Mouse (Mus musculus): ENCODE results near the gene Cfap20. TPM values are rescaled to one million over a fixed set of nuclear protein-coding genes. Genes with fewer than 3 reads are reported as not detected.

The Cfap20 gene
- total and polyA plus RNA-seq, 3 experiments = 56.2 to 281 (median 77.7) TPM

- H3K36me3 ChIP-seq (ENCODE audit: control insufficient read depth in 1 of 2, insufficient read depth in 2 of 2, low read length in 2 of 2) = no peaks in the 10 kb centered on the region
- no peaks in the 10 kb centered on the region for H3K9me3 ChIP-seq (replicated peaks; ENCODE audit: insufficient read depth, low read length)
- peaks cover 0 to 2% of the 10 kb centered on the region in 2 experiments; a peak in 2 of 4 replicates for H3K27me3 ChIP-seq (ENCODE audit: control insufficient read depth in 1 of 2, insufficient read depth in 2 of 2, low read length in 2 of 2)
- no peak overlapping the region for H3K27ac ChIP-seq (ENCODE audit: control insufficient read depth, low read depth, low read length)
- TF ChIP-seq TBP (IDR thresholded peaks at IDR 0.05; ENCODE audit: low read depth, low read length) = no peak
- TF ChIP-seq CTCF (IDR thresholded peaks at IDR 0.05 in 2 of 3, conservative IDR thresholded peaks at IDR 0.05 in 1 of 3; ENCODE audit: control insufficient read depth in 1 of 3, insufficient read depth in 1 of 3, low read depth in 2 of 3, low read length in 3 of 3, poor library complexity in 1 of 3, severe bottlenecking in 1 of 3) = no peak
- no peak for TF ChIP-seq ZNF384 (IDR thresholded peaks at IDR 0.05; ENCODE audit: low read depth, low read length)
- no peak for TF ChIP-seq POLR2AphosphoS5 (IDR thresholded peaks at IDR 0.05; ENCODE audit: borderline replicate concordance, low read depth, low read length)
- TF ChIP-seq POLR2A (IDR thresholded peaks at IDR 0.05; ENCODE audit: control insufficient read depth in 1 of 2, insufficient read depth in 1 of 2, low read depth in 1 of 2, low read length in 2 of 2, poor library complexity in 1 of 2) = no peak
- no peak for TF ChIP-seq SMC3 (IDR thresholded peaks at IDR 0.05; ENCODE audit: low read depth, low read length)
- TF ChIP-seq GABPA (IDR thresholded peaks at IDR 0.05; ENCODE audit: low read depth, low read length) = no peak
- TF ChIP-seq E2F4 (IDR thresholded peaks at IDR 0.05; ENCODE audit: borderline replicate concordance, low read depth, low read length) = no peak
- TF ChIP-seq JUND (IDR thresholded peaks at IDR 0.05; ENCODE audit: low read depth, low read length) = no peak
- no peak for TF ChIP-seq MAFK (IDR thresholded peaks at IDR 0.05; ENCODE audit: borderline replicate concordance, low read depth, low read length)
- no peak for TF ChIP-seq BHLHE40 (IDR thresholded peaks at IDR 0.05; ENCODE audit: borderline replicate concordance, low read depth, low read length)
- TF ChIP-seq USF2 (IDR thresholded peaks at IDR 0.05; ENCODE audit: borderline replicate concordance in 1 of 2, insufficient read depth in 1 of 2, low read depth in 1 of 2, low read length in 2 of 2) = no peak
- no peak for TF ChIP-seq TAL1 (IDR thresholded peaks at IDR 0.05; ENCODE audit: low read length)
- TF ChIP-seq ELF1 (IDR thresholded peaks at IDR 0.05; ENCODE audit: low read depth, low read length) = no peak
- TF ChIP-seq HCFC1 (IDR thresholded peaks at IDR 0.05; ENCODE audit: low read depth, low read length) = no peak
- no peak for TF ChIP-seq NELFE (IDR thresholded peaks at IDR 0.05; ENCODE audit: low read depth, low read length)
- no peak overlapping the region for H3K9ac ChIP-seq (ENCODE audit: control insufficient read depth, low read depth, low read length, poor library complexity, severe bottlenecking)
- no peak overlapping the region for H3K4me3 ChIP-seq (ENCODE audit: control insufficient read depth in 1 of 2, insufficient read depth in 1 of 2, low read depth in 2 of 2, low read length in 2 of 2)
- no peak for DNase-seq (ENCODE audit: low read depth, low spot score)
- no peaks in the 10 kb centered on the region for H3K79me2 ChIP-seq (ENCODE audit: control insufficient read depth, insufficient read depth, low read length, poor library complexity)
- no peaks in the 10 kb centered on the region for H3K4me1 ChIP-seq (ENCODE audit: control insufficient read depth in 1 of 2, insufficient read depth in 2 of 2, low read length in 2 of 2)
Observed at GRCm38 (mm10) chr8:95375374-95375930, 59.2 kb downstream of the Cfap20 start.

DNA sequence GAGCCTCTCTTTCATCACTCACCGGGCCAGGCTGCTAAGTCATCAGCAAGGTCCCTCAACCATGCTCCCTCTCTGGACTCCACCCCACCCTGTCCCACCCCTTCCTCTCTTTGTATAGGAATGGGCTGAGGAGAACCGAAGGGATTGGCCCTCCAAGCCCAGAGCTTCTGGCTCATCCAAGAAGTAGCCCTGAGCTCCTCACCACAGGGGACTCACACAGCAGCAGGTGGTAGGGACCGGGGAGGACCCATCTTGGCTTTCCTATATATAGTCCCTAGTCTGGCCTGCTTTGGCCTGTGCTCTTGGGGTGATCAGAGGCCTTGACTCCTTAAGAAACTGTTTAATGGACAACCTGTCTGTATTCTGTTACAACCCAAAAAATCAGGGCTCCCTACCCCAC lies 60.2 kb downstream of the Cfap20 start:
- DNase-seq (ENCODE audit: low read depth, low spot score) = no peak
- Histone ChIP-seq H3K4me3 (ENCODE audit: control insufficient read depth in 1 of 2, insufficient read depth in 1 of 2, low read depth in 2 of 2, low read length in 2 of 2) (no peak overlapping the region), H3K36me3 (ENCODE audit: control insufficient read depth in 1 of 2, insufficient read depth in 2 of 2, low read length in 2 of 2) (no peaks in the 10 kb centered on the region), H3K9me3 (replicated peaks; ENCODE audit: insufficient read depth, low read length) (no peaks in the 10 kb centered on the region), H3K27me3 (ENCODE audit: control insufficient read depth in 1 of 2, insufficient read depth in 2 of 2, low read length in 2 of 2) (peaks cover 0 to 2% of the 10 kb centered on the region in 2 experiments; a peak in 2 of 4 replicates), H3K9ac (ENCODE audit: control insufficient read depth, low read depth, low read length, poor library complexity, severe bottlenecking) (no peak overlapping the region), H3K4me1 (ENCODE audit: control insufficient read depth in 1 of 2, insufficient read depth in 2 of 2, low read length in 2 of 2) (no peaks in the 10 kb centered on the region), H3K79me2 (ENCODE audit: control insufficient read depth, insufficient read depth, low read length, poor library complexity) (no peaks in the 10 kb centered on the region), H3K27ac (ENCODE audit: control insufficient read depth, low read depth, low read length) (no peak overlapping the region)
- TF ChIP-seq MEF2A (IDR thresholded peaks at IDR 0.05; ENCODE audit: extremely low read depth, insufficient replicate concordance, low read depth, low read length, poor library complexity, severe bottlenecking) = no peak
- TF ChIP-seq SIN3A (IDR thresholded peaks at IDR 0.05; ENCODE audit: low read length) = no peak
- no peak for TF ChIP-seq EP300 (IDR thresholded peaks at IDR 0.05; ENCODE audit: low read depth in 1 of 2, low read length in 2 of 2)
- no peak for TF ChIP-seq ZMIZ1 (IDR thresholded peaks at IDR 0.05; ENCODE audit: low read depth, low read length)
